Mouse (Mus musculus): ENCODE data around the gene S100a5.

DNA sequence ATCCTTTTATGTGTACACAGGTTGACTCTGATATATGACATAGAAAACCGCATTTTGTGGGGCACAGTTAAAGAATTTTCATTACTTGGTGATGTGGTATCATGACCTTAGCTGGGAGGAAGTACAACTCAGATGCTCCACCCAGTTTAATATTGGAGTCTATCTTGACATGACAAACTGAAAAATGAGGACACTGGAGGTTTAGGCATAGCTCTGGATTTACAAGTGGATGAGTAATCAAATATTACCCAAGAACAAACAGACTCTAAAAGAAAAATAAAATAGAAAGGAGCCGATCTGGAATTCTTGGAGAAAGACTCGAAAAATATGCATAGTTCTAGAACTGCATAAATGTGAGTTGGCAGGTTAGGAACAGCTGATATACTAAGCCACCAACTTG, 33.0 kb upstream of the S100a5 start:
- TF ChIP-seq CTCF (IDR thresholded peaks at IDR 0.05; ENCODE audit: low read depth, low read length) (no peak), TAL1 (conservative IDR thresholded peaks at IDR 0.05; ENCODE audit: low read depth, low read length) (no peak), POLR2AphosphoS5 (IDR thresholded peaks at IDR 0.05; ENCODE audit: insufficient replicate concordance, low read depth, low read length) (no peak)

Data from G1E (cell line).